Mouse (Mus musculus) frontal cortex, postnatal 14 days (tissue): ENCODE data around the gene Asgr2.
"Not testable (repeated sequence)": the region's sequence is repeated elsewhere in the genome, so short reads cannot be mapped to it uniquely, and the experiment has no call there.

Source experiments
- DNase-seq, 2 experiments: peaks; one replicate each; pipeline ENCODE4 v3.0.0; 2022; ENCODE audit warnings: low spot score in 2 of 2

The Asgr2 gene

GRCm38 (mm10) chr11:70097396-70097795 is 5.0 kb downstream of the Asgr2 start:
- no peak for DNase-seq

DNA sequence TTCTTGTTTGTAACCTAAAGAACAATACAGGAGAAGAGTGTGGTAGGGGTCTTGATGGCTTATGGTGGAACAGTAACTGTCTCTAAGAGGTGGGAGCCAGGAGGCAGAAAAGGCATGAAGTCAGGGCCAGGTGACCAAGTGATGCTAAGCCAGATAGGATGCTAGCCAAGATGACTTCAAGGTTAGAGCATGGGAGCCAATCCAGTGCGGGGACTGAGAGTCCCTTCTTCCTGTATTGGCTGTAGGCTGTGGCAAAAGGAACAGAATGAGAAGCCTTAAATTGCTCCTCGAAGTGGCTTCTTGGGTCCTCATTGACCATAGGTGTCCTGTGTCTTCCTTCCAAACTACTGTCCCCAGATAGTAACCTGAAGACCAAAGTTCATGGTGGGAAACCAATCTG is 6.7 kb downstream of the Asgr2 start:
- no peak for DNase-seq

DNA sequence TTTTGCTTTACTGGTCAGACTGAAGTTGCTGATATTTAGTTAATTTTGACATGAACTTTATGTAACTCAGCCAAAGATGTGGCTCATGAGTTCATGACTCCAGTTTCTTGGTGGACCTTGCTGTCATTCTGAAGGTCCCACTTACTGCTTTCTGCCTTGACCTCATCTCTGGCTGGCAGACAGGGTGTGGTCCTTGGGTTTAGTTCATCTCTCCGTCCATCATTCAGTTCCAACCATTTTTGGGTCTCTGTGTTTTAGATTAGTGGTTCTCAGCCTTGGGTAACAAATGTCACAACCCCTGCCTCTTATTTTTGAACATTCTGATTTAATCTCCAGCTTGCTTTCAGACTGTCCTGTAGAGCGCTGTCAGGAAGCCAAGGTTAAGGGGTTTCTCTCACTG is 7.4 kb downstream of the Asgr2 start:
- no peak for DNase-seq

DNA sequence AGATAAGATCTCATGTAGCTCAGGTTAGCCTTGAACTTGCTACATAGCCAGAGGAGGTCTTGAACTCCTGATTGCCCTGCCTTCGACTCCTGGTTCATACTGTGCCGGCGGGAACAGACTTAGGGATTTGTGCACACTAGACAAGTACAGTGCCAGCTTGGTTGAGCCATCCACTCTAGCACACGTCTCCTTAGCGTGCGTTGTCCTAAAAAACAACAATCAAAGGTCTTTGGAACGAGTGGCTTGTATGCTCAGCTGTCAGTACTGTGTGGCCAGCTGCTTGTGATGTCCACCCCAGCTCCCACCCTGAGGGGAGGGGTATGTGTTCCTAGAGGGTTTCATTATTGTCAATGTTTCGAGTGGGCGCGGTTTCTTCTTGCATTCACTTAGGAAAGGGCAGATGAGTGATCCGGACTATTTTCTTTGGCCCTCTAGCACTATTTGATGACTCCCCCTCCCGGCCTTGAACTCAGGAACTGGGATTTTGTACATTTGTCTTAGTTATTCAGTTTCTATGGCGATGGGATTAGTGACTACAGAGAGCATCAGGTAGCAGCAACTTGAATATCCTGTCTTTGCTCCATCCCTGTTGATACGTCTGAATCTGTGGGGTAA is 11.4 kb downstream of the Asgr2 start:
- DNase-seq = no peak

- no peak for DNase-seq
Observed at GRCm38 (mm10) chr11:70107085-70107484, 14.6 kb downstream of the Asgr2 start.

DNA sequence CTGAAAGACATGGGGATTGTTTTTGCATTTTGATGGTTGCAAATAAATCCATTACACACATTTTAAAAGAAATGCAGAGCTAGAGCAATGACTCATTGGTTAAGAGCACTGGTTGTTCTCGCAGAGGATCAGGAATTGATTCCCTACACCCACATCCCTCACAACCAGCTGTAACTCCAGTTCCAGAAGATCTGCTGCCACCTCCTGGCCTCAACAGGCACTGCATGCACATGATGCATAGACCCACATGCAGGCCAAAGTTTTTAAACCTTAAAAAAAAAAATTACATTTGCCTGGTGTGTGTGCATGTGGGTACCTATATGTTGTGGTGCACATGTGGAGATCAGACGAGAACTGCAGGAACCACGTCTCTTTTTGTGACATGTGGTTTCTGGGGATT is 17.7 kb downstream of the Asgr2 start:
- no peak for DNase-seq

GRCm38 (mm10) chr11:70114562-70114961 is 22.1 kb downstream of the Asgr2 start:
- no peak for DNase-seq

DNA sequence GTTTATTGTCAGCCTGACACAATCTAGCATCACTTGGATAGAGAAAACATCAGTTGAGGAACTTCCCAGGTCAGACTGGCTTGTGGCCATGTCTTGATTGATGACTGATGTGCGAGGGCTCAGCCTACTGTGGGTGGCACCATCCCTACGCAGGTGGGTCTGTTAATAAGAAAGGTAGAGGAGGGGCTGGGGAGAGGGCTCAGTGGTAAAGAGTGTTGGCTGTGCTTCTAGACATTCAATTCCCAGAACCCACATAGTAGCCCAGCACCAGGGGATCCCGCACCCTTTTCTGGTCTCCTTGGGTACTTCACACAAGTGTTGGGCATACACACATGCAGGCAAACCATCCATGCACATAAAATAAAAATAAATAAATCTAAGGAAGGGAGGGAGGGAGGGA is 23.5 kb downstream of the Asgr2 start:
- DNase-seq = no peak

- DNase-seq = no peak
Observed at GRCm38 (mm10) chr11:70129926-70130379, 37.5 kb downstream of the Asgr2 start, which contains the start of gene Mgl2. Gene Mgl2, plus strand, starts transcription at chr11:70130329.

GRCm38 (mm10) chr11:70135001-70135400 is 42.6 kb downstream of the Asgr2 start:
- DNase-seq = not testable (repeated sequence)

DNA sequence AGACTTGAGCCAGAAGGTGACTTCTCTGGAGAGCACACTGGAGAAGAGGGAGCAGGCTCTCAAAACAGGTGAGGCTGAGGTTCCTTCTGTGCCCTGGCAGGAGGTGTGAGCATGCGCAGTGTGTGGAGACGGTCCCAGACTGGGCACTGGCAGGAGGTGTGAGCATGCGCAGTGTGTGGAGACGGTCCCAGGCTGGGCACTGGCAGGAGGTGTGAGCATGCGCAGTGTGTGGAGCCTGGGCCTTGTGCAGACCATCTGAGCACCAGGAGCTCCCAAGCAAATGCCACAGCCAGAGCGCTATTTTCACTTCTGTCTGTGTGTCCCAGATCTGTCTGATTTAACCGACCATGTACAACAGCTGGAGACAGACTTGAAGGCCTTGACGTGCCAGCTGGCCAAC is 43.5 kb downstream of the Asgr2 start:
- not testable (repeated sequence) for DNase-seq

GRCm38 (mm10) chr11:70139171-70139570 is 46.7 kb downstream of the Asgr2 start:
- no peak for DNase-seq

DNA sequence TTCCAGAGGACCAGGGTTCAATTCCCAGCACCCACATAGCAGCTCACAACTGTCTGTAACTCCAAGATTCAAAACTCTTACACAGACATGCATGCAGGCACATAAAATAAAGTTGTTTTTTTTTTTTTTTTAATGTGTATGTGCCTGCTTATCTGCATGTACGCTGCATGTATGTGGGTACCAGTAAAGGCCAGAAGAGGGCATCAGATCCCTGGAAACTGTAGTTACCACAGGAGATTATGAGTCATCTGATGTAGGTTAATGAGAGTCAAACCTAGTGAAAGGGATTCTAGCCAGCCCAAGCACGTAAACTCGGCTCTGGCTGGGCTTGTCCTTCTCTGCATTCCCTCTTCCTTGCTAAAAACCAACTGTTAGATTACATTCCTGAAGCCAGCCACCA is 58.6 kb downstream of the Asgr2 start:
- no peak for DNase-seq
